Comparison of ENCODE assay signal across 12 mouse cellular contexts in the genomic region with DNA sequence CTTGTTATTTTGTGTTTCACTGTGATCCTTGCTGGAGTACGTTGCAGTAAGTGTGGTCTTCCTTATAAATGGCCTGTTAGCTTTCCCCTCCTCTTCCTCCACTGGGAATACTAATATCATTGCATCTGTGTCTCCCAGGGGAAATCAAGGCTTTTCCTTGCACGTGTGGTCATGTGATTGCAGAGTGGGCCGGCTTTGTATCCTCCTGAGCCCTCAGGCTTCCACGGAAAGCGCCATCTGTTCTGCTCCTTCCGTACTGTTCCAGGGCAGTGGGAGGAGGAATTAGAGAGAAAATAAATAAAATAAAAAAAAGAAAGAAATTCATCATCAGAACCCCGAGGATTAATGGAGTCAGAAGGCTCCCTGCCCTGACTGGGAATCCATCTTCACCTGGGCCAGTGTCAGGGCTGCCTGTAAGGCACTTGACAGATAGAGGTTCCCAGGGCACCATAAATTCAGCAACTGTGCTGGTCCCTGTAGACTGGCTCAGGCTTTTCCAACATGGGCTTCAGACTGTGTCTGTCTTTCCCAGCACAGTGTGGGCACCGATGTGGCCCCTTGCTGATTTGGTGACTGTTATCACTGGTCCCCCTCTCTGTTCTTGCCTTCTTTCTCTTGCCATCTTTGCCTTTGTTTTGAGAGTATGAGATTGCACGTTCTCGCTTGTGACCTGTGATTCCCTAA.
DNase-seq lines count a peak whose midpoint lies in the region; ATAC-seq lines count a peak whose summit lies in the region.
"Had no signal": no experiment of that assay in that cellular context is flagged by ENCODE, and none has a peak within 500 bp of the region (broad histone marks: within the 10 kb centered on the region; RNA-seq: fewer than 3 reads in every experiment).

No protein-coding gene starts in this region.

- no peak for DNase-seq in forebrain, embryonic 11.5 days (ENCODE audit: low spot score)
- DNase-seq in forebrain, embryonic 10.5 days (ENCODE audit: extremely low spot score, low spot score) = no peak
- DNase-seq in mesoderm, embryonic 11.5 days (ENCODE audit: low read depth, low spot score) = peak; percentile 65
- peak; percentile 74 for DNase-seq in retina, postnatal 1 day
- DNase-seq in frontal cortex, adult 2 months (ENCODE audit: extremely low spot score in 1 of 2, low spot score in 1 of 2) = no peak
- DNase-seq in natural killer cell, adult 2 months (ENCODE audit: low spot score in 2 of 2) = no peak
- DNase-seq: heart, postnatal 36 days had no signal

- ATAC-seq in forebrain, embryonic 11.5 days (replicated peaks; ENCODE audit: low FRiP score) = peak; percentile 53; the same call in 1 of the 2 replicates
- ATAC-seq in forebrain, embryonic 16.5 days = peak; percentile 72

- no peaks in the 10 kb centered on the region for H3K9me3 ChIP-seq in forebrain, embryonic 11.5 days (ENCODE audit: control insufficient read depth, low read length)
- no peaks in the 10 kb centered on the region for H3K9me3 ChIP-seq in forebrain, embryonic 10.5 days
- no peaks in the 10 kb centered on the region for H3K9me3 ChIP-seq in forebrain, embryonic 16.5 days (ENCODE audit: control insufficient read depth, low read length)
- H3K9me3 ChIP-seq: embryonic facial prominence, embryonic 12.5 days; limb, embryonic 15.5 days; lung, embryonic 15.5 days; megakaryocyte, embryonic 14.5 days had no signal

- H3K27me3 ChIP-seq in forebrain, embryonic 11.5 days (ENCODE audit: control insufficient read depth, insufficient read depth, low read length) = no peaks in the 10 kb centered on the region
- no peaks in the 10 kb centered on the region for H3K27me3 ChIP-seq in forebrain, embryonic 10.5 days (ENCODE audit: poor library complexity, severe bottlenecking)
- no peaks in the 10 kb centered on the region for H3K27me3 ChIP-seq in forebrain, embryonic 16.5 days (replicated peaks; ENCODE audit: control insufficient read depth, insufficient read depth, low read length)
- H3K27me3 ChIP-seq: embryonic facial prominence, embryonic 12.5 days; limb, embryonic 15.5 days; lung, embryonic 15.5 days; megakaryocyte, embryonic 14.5 days had no signal

- WGBS in forebrain, embryonic 11.5 days = 75% methylated on average over 10 of the region's 10 CpGs
- WGBS in forebrain, embryonic 10.5 days = 82% methylated on average over 10 of the region's 10 CpGs
- 56% methylated on average over 10 of the region's 10 CpGs for WGBS in forebrain, embryonic 16.5 days

- H3K4me1 ChIP-seq in forebrain, embryonic 11.5 days (replicated peaks; ENCODE audit: control insufficient read depth, insufficient read depth, low read length) = no peaks in the 10 kb centered on the region
- H3K4me1 ChIP-seq in forebrain, embryonic 10.5 days = no peaks in the 10 kb centered on the region
- H3K4me1 ChIP-seq in forebrain, embryonic 16.5 days (replicated peaks; ENCODE audit: control insufficient read depth, insufficient read depth, low read length) = peaks cover 6% of the 10 kb centered on the region
- H3K4me1 ChIP-seq: embryonic facial prominence, embryonic 12.5 days; limb, embryonic 15.5 days; lung, embryonic 15.5 days; megakaryocyte, embryonic 14.5 days had no signal

- no peak overlapping the region for H3K27ac ChIP-seq in forebrain, embryonic 11.5 days (ENCODE audit: low read depth, low read length)
- no peak overlapping the region for H3K27ac ChIP-seq in forebrain, embryonic 10.5 days
- peak overlapping the region; percentile 63 for H3K27ac ChIP-seq in forebrain, embryonic 16.5 days (ENCODE audit: low read length)
- H3K27ac ChIP-seq: embryonic facial prominence, embryonic 12.5 days; limb, embryonic 15.5 days; lung, embryonic 15.5 days had no signal

- no peak overlapping the region for H3K4me2 ChIP-seq in forebrain, embryonic 11.5 days (ENCODE audit: low read depth, low read length, severe bottlenecking)
- no peak overlapping the region for H3K4me2 ChIP-seq in forebrain, embryonic 16.5 days (ENCODE audit: low read length)
- H3K4me2 ChIP-seq: embryonic facial prominence, embryonic 12.5 days; limb, embryonic 15.5 days; lung, embryonic 15.5 days had no signal

- H3K9ac ChIP-seq in forebrain, embryonic 11.5 days (ENCODE audit: low read length) = no peak overlapping the region
- H3K9ac ChIP-seq in forebrain, embryonic 16.5 days (replicated peaks; ENCODE audit: low read depth, low read length) = no peak overlapping the region
- H3K9ac ChIP-seq: embryonic facial prominence, embryonic 12.5 days; limb, embryonic 15.5 days; lung, embryonic 15.5 days had no signal

- no peak overlapping the region for H3K4me3 ChIP-seq in forebrain, embryonic 11.5 days (ENCODE audit: low read depth, low read length)
- H3K4me3 ChIP-seq in forebrain, embryonic 10.5 days = no peak overlapping the region
- no peak overlapping the region for H3K4me3 ChIP-seq in forebrain, embryonic 16.5 days (replicated peaks; ENCODE audit: low read length)
- H3K4me3 ChIP-seq: embryonic facial prominence, embryonic 12.5 days; limb, embryonic 15.5 days; lung, embryonic 15.5 days; megakaryocyte, embryonic 14.5 days had no signal

- H3K36me3 ChIP-seq in forebrain, embryonic 11.5 days (ENCODE audit: control insufficient read depth, insufficient read depth, low read length) = no peaks in the 10 kb centered on the region
- no peaks in the 10 kb centered on the region; the same call in 1 of the 2 replicates for H3K36me3 ChIP-seq in forebrain, embryonic 10.5 days (replicated peaks)
- no peaks in the 10 kb centered on the region for H3K36me3 ChIP-seq in forebrain, embryonic 16.5 days (ENCODE audit: control insufficient read depth, insufficient read depth)
- H3K36me3 ChIP-seq: embryonic facial prominence, embryonic 12.5 days; limb, embryonic 15.5 days; lung, embryonic 15.5 days had no signal

Comparison
In these comparisons a context has a peak if more than half of its experiments do, and no peak if none do; other contexts are left out.
1. DNase-seq: peak in mesoderm, embryonic 11.5 days (single experiment) and retina, postnatal 1 day (single experiment); none in forebrain, embryonic 11.5 days (single experiment), forebrain, embryonic 10.5 days (single experiment), frontal cortex, adult 2 months (0 of 2) and natural killer cell, adult 2 months (0 of 2).